Mouse (Mus musculus): ENCODE data around the gene Aldh4a1. TPM values are rescaled to one million over a fixed set of nuclear protein-coding genes. Genes with fewer than 3 reads are reported as not detected.

The Aldh4a1 gene
- polyA plus RNA-seq, 1 experiment from 2014 or later, result 18.8 TPM

GRCm38 (mm10) chr4:139606732-139607131 lies 15.9 kb upstream of the Aldh4a1 start:
- Histone ChIP-seq H3K4me1 (peaks cover 24% of the 10 kb centered on the region), H3K36me3 (peaks cover 55% of the 10 kb centered on the region), H3K4me3 (no peak overlapping the region), H3K9ac (no peak overlapping the region), H3K27ac (replicated peaks) (no peak overlapping the region), H3K27me3 (replicated peaks) (no peaks in the 10 kb centered on the region), H3K4me2 (no peak overlapping the region), H3K9me3 (no peaks in the 10 kb centered on the region)
- 86% methylated on average over 5 of the region's 5 CpGs for WGBS
- no peak for ATAC-seq (ENCODE audit: extremely low read depth, insufficient number of reproducible peaks, low FRiP score, low TSS enrichment)

DNA sequence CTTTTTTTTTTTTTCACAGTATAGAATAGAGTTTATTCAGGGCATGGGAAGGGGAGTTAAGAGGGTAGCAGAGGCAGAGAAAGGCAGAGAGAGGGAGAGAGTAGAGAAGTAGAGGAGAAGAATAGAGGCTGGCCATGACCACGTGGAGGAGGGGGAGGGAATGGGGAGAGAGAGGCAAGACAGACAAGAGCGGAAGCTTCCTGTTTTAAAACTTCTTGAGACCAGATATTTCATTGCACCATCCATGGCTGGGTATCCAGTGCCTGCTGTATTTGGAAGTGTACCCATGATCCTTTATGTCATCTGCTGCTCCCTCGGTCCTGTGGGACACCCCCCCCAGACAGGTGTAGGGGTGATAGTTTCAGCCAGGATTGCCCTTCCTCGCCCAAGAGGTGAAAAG lies 13.7 kb upstream of the Aldh4a1 start:
- no peak for ATAC-seq (ENCODE audit: extremely low read depth, insufficient number of reproducible peaks, low FRiP score, low TSS enrichment)
- peaks cover 8% of the 10 kb centered on the region; the same call in 1 of the 2 replicates for H3K9me3 ChIP-seq
- peaks cover 73% of the 10 kb centered on the region for H3K36me3 ChIP-seq
- peaks cover 6% of the 10 kb centered on the region for H3K4me1 ChIP-seq
- H3K4me3 ChIP-seq, result no peak overlapping the region
- H3K27ac ChIP-seq (replicated peaks), result no peak overlapping the region
- H3K9ac ChIP-seq, result no peak overlapping the region
- WGBS, result 56% methylated on average over 4 of the region's 4 CpGs
- H3K27me3 ChIP-seq (replicated peaks), result no peaks in the 10 kb centered on the region
- no peak overlapping the region for H3K4me2 ChIP-seq

DNA sequence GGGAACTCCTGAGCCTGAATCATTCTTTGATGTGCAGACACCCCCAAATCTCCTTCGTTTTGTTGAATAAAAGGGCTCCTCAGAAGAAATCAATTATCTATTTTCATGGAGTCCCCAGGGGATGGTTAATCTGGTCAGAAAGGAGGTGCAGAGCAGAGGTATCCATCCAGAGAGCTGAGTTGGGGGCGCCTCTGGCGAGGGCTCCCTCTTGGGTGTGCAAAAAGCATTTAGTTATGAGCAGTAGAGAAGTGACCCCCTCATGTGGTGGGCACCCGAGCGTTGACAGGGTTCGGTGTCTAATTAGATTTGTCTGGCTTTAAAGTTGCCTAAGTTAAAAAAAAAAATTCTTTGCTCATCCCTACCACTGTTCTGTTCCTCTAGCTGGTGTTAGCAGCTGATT lies 11.7 kb upstream of the Aldh4a1 start:
- Histone ChIP-seq H3K9me3 (peaks cover 8% of the 10 kb centered on the region; the same call in 1 of the 2 replicates), H3K4me2 (no peak overlapping the region), H3K36me3 (peaks cover 77% of the 10 kb centered on the region), H3K9ac (peak overlapping the region; percentile 44; the same call in 1 of the 2 replicates), H3K4me3 (no peak overlapping the region), H3K4me1 (peaks cover 10% of the 10 kb centered on the region), H3K27me3 (replicated peaks) (no peaks in the 10 kb centered on the region), H3K27ac (replicated peaks) (peak overlapping the region; percentile 80)
- WGBS, result 59% methylated on average over 6 of the region's 6 CpGs
- no peak for ATAC-seq (ENCODE audit: extremely low read depth, insufficient number of reproducible peaks, low FRiP score, low TSS enrichment)

DNA sequence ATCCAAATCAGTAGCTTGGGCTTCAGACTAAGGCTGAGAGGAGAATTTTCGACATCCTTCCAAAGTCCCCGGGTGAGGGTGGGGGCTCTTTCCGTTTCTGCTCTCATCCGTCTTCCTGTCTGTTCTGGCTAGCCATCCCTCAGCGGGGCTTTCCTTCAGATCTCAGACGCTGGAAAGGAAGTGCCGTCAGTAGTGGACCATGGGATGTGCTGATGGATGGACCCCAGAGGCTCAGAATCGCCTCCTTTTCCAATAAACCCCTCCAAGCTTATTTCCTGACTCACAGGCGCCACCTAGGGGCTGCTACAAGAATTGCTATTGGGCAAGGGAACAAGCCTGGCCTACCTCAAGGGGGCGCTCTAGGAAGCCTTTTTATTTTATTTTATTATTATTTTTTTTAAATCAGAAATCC lies 11.1 kb upstream of the Aldh4a1 start:
- Histone ChIP-seq H3K4me2 (peak overlapping the region; percentile 61), H3K9ac (peak overlapping the region; percentile 64), H3K9me3 (peaks cover 8% of the 10 kb centered on the region; the same call in 1 of the 2 replicates), H3K36me3 (peaks cover 77% of the 10 kb centered on the region), H3K27me3 (replicated peaks) (no peaks in the 10 kb centered on the region), H3K27ac (replicated peaks) (peak overlapping the region; percentile 80), H3K4me1 (peaks cover 16% of the 10 kb centered on the region), H3K4me3 (peak overlapping the region; percentile 22)
- 4% methylated on average over 10 of the region's 10 CpGs for WGBS
- 0 out of 2 replicates have a peak, but pooled peaks have one; percentile 23 for ATAC-seq (ENCODE audit: extremely low read depth, insufficient number of reproducible peaks, low FRiP score, low TSS enrichment)

DNA sequence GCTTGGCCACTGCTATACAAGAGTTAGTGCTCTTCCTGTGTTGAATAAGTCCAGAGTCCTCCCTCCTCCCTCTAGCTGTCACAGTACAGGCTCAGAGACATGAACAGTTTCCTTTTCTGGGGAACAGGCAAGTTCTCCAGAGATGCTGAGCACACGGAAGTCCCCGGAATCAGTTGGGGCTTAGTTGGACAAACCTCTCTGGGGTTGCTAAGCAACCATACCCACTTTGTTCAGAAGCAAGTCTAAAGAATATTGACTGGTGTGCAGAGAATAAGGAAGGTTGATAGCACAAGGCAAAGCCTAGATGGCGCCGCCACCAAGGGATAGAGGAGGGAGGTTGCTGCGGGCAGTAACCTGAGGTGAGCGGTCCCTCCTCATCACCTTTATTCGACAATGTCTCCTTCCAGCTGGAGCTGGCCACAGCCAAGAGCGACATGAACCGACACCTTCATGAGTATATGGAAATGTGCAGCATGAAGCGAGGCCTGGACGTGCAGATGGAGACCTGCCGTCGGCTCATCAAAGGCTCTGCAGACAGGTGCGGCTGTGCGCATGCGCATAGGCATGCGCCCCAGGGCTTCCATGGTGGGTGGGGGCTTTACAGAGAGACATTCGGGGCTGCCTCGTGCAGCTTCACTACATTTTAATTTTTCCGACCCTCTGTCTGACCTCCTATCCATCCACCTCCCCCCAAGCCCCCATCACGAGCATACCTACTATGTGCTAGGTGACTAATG lies 8.0 kb upstream of the Aldh4a1 start:
- Histone ChIP-seq H3K4me3 (no peak overlapping the region), H3K27ac (replicated peaks) (no peak overlapping the region), H3K36me3 (peaks cover 62% of the 10 kb centered on the region), H3K4me2 (no peak overlapping the region), H3K27me3 (replicated peaks) (no peaks in the 10 kb centered on the region), H3K4me1 (peaks cover 25% of the 10 kb centered on the region), H3K9ac (no peak overlapping the region), H3K9me3 (peaks cover 8% of the 10 kb centered on the region; the same call in 1 of the 2 replicates)
- ATAC-seq (ENCODE audit: extremely low read depth, insufficient number of reproducible peaks, low FRiP score, low TSS enrichment), result no peak
- 86% methylated on average over 21 of the region's 21 CpGs for WGBS

DNA sequence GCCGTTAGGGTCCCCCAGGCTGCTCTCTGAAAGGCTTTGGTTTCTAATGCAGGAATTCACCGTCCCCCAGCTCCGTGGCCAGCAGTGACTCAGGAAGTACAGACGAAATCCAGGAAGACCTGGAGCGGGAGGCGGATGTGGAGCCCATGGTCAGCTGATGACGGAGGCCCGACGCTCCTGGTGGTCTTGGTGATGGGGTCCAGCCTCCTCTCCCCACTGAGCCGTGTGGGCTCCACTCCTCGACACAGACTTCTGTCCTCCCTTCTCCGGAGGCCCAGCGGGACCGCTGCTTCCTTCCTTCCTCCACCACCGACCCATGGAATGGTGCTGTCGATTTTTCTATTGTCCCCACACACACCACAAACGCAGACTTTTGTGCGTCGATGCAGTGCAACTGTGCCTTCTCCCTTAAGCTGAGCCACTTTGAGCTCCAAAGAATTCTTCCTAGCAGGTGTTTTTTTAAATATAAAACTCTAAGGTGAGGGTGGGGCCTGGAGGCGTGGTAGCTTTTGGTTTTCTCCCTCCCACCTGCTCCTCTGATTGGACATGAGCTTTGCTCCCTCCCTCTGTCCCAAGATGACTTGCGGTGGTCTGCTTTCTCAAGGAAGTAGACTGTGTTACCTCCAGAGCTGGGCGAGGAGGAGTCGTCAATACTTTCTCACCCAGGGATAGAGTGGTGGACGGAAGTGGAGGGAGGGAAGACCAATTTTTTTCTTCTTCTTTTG lies 6.2 kb upstream of the Aldh4a1 start:
- H3K4me1 ChIP-seq, result peaks cover 21% of the 10 kb centered on the region
- peaks cover 8% of the 10 kb centered on the region; the same call in 1 of the 2 replicates for H3K9me3 ChIP-seq
- peak overlapping the region; percentile 74 for H3K4me2 ChIP-seq
- peaks cover 73% of the 10 kb centered on the region for H3K36me3 ChIP-seq
- no peaks in the 10 kb centered on the region for H3K27me3 ChIP-seq (replicated peaks)
- peak overlapping the region; percentile 56 for H3K4me3 ChIP-seq
- H3K9ac ChIP-seq, result peak overlapping the region; percentile 81
- peak overlapping the region; percentile 70 for H3K27ac ChIP-seq (replicated peaks)
- ATAC-seq (ENCODE audit: extremely low read depth, insufficient number of reproducible peaks, low FRiP score, low TSS enrichment), result peak; percentile 53; the same call in 1 of the 2 replicates
- 10% methylated on average over 24 of the region's 24 CpGs for whole genome bisulfite sequencing

DNA sequence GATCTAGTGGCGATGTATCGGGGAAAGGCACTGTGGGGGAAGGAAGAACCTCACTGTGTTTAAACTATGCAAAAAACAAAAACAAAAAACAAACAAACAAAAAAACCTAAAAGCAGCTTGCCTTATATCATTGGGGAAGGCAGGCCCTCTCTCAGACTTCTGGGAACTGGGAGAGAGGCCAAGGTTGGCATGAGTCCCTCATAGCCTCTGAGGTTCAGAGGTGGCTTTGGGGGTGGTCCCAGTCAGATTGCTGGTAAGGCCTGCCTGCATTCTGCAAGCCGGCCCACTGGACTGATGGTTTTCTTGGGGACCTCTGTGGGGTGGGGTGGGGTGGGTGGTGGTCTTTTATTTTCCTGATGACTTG lies 5.7 kb upstream of the Aldh4a1 start:
- 44% methylated on average over 3 of the region's 3 CpGs for WGBS
- H3K9me3 ChIP-seq, result peaks cover 8% of the 10 kb centered on the region; the same call in 1 of the 2 replicates
- peak overlapping the region; percentile 70 for H3K27ac ChIP-seq (replicated peaks)
- ATAC-seq (ENCODE audit: extremely low read depth, insufficient number of reproducible peaks, low FRiP score, low TSS enrichment), result no peak
- peak overlapping the region; percentile 56 for H3K4me3 ChIP-seq
- no peaks in the 10 kb centered on the region for H3K27me3 ChIP-seq (replicated peaks)
- H3K36me3 ChIP-seq, result peaks cover 73% of the 10 kb centered on the region
- H3K4me2 ChIP-seq, result peak overlapping the region; percentile 74
- peaks cover 24% of the 10 kb centered on the region for H3K4me1 ChIP-seq
- H3K9ac ChIP-seq, result peak overlapping the region; percentile 81

- Histone ChIP-seq H3K9ac (no peak overlapping the region), H3K4me3 (no peak overlapping the region), H3K27ac (replicated peaks) (no peak overlapping the region), H3K36me3 (peaks cover 46% of the 10 kb centered on the region), H3K4me2 (no peak overlapping the region), H3K27me3 (replicated peaks) (peaks cover 5% of the 10 kb centered on the region), H3K4me1 (peaks cover 42% of the 10 kb centered on the region), H3K9me3 (no peaks in the 10 kb centered on the region)
- ATAC-seq (ENCODE audit: extremely low read depth, insufficient number of reproducible peaks, low FRiP score, low TSS enrichment), result no peak
- WGBS, result 64% methylated on average over 6 of the region's 6 CpGs
These were observed 2.9 kb upstream of the Aldh4a1 start for GRCm38 (mm10) chr4:139619765-139620164.

GRCm38 (mm10) chr4:139623434-139624115 lies 909 bp downstream of the Aldh4a1 start:
- Histone ChIP-seq H3K4me1 (peaks cover 26% of the 10 kb centered on the region), H3K27ac (replicated peaks) (no peak overlapping the region), H3K4me2 (peak overlapping the region; percentile 84), H3K27me3 (replicated peaks) (peaks cover 6% of the 10 kb centered on the region), H3K36me3 (peaks cover 13% of the 10 kb centered on the region), H3K4me3 (peak overlapping the region; percentile 71), H3K9me3 (no peaks in the 10 kb centered on the region), H3K9ac (peak overlapping the region; percentile 85)
- no peak for ATAC-seq (ENCODE audit: extremely low read depth, insufficient number of reproducible peaks, low FRiP score, low TSS enrichment)
- WGBS, result 26% methylated on average over 21 of the region's 21 CpGs

GRCm38 (mm10) chr4:139624116-139624489 lies 1.4 kb downstream of the Aldh4a1 start:
- no peaks in the 10 kb centered on the region for H3K9me3 ChIP-seq
- peaks cover 13% of the 10 kb centered on the region for H3K36me3 ChIP-seq
- H3K27me3 ChIP-seq (replicated peaks), result peaks cover 6% of the 10 kb centered on the region
- peaks cover 29% of the 10 kb centered on the region for H3K4me1 ChIP-seq
- H3K4me2 ChIP-seq, result peak overlapping the region; percentile 84
- 67% methylated on average over 5 of the region's 5 CpGs for WGBS
- ATAC-seq (ENCODE audit: extremely low read depth, insufficient number of reproducible peaks, low FRiP score, low TSS enrichment), result no peak
- peak overlapping the region; percentile 71; the same call in 1 of the 2 replicates for H3K4me3 ChIP-seq
- H3K9ac ChIP-seq, result peak overlapping the region; percentile 85; the same call in 1 of the 2 replicates
- no peak overlapping the region for H3K27ac ChIP-seq (replicated peaks)

- H3K9ac ChIP-seq, result 0 out of 2 replicates have a peak overlapping the region, but pooled peaks have one; percentile 85
- 73% methylated on average over 10 of the region's 10 CpGs for WGBS
- H3K36me3 ChIP-seq, result peaks cover 13% of the 10 kb centered on the region
- H3K27me3 ChIP-seq (replicated peaks), result peaks cover 6% of the 10 kb centered on the region
- ATAC-seq (ENCODE audit: extremely low read depth, insufficient number of reproducible peaks, low FRiP score, low TSS enrichment), result no peak
- H3K4me2 ChIP-seq, result no peak overlapping the region
- H3K27ac ChIP-seq (replicated peaks), result no peak overlapping the region
- no peaks in the 10 kb centered on the region for H3K9me3 ChIP-seq
- H3K4me3 ChIP-seq, result no peak overlapping the region
- peaks cover 33% of the 10 kb centered on the region for H3K4me1 ChIP-seq
These were observed 2.0 kb downstream of the Aldh4a1 start for GRCm38 (mm10) chr4:139624706-139625105.

Data from heart, embryonic 13.5 days (tissue).